Mouse (Mus musculus) lung, postnatal 0 days (tissue): ENCODE data around the gene Man1b1. TPM values are rescaled to one million over a fixed set of nuclear protein-coding genes. Genes with fewer than 3 reads are reported as not detected.

ENCODE experiments used
- ATAC-seq: fragments of 200-750 bp; cut with Nextera tagmentation; 2 replicates; pipeline ENCODE4 v1.8.0; 2017; ENCODE audit warnings: moderate library complexity
- DNase-seq: peaks from one replicate; pipeline ENCODE4 v3.0.0-alpha.2; 2016; ENCODE audit warnings: low spot score
- H3K27ac ChIP-seq: fragments of 300-500 bp; sonication (generic); 2 replicates; pipeline ENCODE4 v1.5.1; 2014; ENCODE audit warnings: antibody characterized with exemption, mild to moderate bottlenecking, low read length, mixed read lengths
- H3K27me3 ChIP-seq: fragments of 300-500 bp; sonication (generic); replicated peaks from 2 replicates; pipeline ENCODE4 v1.6.1; 2014; ENCODE audit warnings: low read length, mixed read lengths; ENCODE audit not compliant: insufficient read depth
- H3K36me3 ChIP-seq: fragments of 300-500 bp; sonication (generic); 2 replicates; pipeline ENCODE4 v1.6.1; 2014; ENCODE audit warnings: low read length, mixed read lengths; ENCODE audit not compliant: insufficient read depth
- H3K4me1 ChIP-seq: fragments of 300-500 bp; sonication (generic); 2 replicates; pipeline ENCODE4 v1.6.1; 2014; ENCODE audit warnings: antibody characterized with exemption, low read depth, low read length, mixed read lengths; ENCODE audit not compliant: insufficient read depth
- H3K4me2 ChIP-seq: fragments of 300-500 bp; sonication (generic); replicated peaks from 2 replicates; pipeline ENCODE4 v1.6.1; 2014; ENCODE audit warnings: low read depth, mild to moderate bottlenecking, low read length, moderate library complexity, mixed read lengths
- H3K4me3 ChIP-seq: fragments of 300-500 bp; sonication (generic); 2 replicates; pipeline ENCODE4 v1.5.1; 2014; ENCODE audit warnings: low read depth, low read length
- H3K9ac ChIP-seq: fragments of 300-500 bp; sonication (generic); replicated peaks from 2 replicates; pipeline ENCODE4 v1.6.1; 2014; ENCODE audit warnings: low read depth, mild to moderate bottlenecking
- H3K9me3 ChIP-seq: fragments of 300-500 bp; sonication (generic); 2 replicates; pipeline ENCODE4 v1.6.1; 2016; ENCODE audit warnings: low read length, mixed read lengths
- CTCF ChIP-seq: IDR thresholded peaks from 2 replicates; pipeline ENCODE4 v1.5.1; 2016; ENCODE audit warnings: antibody characterized with exemption, mild to moderate bottlenecking
- EP300 ChIP-seq: IDR thresholded peaks from 2 replicates; pipeline ENCODE4 v1.6.1; 2016; ENCODE audit warnings: antibody characterized with exemption, mild to moderate bottlenecking, control low read depth
- WGBS: fragments of 180-500 bp; shearing (Covaris S2); extraction: QIAGEN DNeasy Blood & Tissue Kit; methylation state at CpG from one replicate; pipeline ENCODE4 v1.1.7; 2014; 5-methylcytosine and 5-hydroxymethylcytosine counted together
- polyA plus RNA-seq: library from polyadenylated mRNA; unstranded; fragments of >200 nt; fragmentation: Nextera tagmentation; extraction: Ambion mirVana; gene quantifications from 2 replicates; pipeline ENCODE4 v1.2.1, GENCODE M21; 2015

The Man1b1 gene
- polyA plus RNA-seq, 1 experiment from 2014 or later: 36.8 TPM

DNA sequence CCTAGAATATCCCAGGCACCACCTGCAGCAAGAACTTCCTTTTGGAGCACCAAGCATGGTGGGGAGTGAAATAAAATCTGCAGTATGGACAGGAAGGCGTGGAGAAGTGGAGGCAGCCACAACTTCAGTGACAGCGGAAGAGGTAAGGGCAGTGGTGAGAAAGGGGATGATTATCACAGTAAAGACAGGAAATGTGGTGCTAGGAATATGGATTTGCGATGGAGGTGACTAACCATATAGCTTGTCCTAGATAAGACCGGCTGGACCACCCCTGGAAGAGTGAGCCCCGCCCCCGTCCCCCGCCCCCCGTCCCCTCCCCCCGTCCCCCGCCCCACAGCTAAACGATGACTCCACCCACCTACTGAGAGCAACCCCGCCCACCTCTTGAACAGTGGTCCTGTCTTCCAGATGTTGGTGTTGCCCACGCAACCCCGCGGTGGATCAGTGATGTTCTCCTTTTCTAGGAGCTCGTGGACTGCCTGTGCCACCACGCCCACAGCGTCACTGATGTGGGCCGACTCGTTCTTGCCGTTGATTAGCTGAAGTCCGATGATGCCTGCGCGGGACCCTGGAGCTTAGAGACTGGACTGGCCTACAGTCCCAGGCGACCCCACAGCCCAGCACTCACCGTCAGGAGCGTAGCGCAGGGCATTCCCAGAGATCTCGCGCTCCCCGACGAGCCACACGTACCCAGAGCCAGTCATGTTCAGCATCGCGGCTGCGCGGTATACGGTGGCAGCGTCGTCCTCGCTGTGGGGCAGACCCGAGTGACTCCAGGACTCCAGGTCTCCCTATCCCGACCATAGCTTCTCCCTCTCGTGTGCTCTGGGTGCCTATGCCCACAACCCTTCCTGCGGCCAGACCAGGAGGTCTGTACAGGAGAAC is 27.2 kb upstream of the Man1b1 start:
- peak; percentile 14 for ATAC-seq
- DNase-seq: no peak
- TF ChIP-seq EP300 (no peak), CTCF (no peak)

DNA sequence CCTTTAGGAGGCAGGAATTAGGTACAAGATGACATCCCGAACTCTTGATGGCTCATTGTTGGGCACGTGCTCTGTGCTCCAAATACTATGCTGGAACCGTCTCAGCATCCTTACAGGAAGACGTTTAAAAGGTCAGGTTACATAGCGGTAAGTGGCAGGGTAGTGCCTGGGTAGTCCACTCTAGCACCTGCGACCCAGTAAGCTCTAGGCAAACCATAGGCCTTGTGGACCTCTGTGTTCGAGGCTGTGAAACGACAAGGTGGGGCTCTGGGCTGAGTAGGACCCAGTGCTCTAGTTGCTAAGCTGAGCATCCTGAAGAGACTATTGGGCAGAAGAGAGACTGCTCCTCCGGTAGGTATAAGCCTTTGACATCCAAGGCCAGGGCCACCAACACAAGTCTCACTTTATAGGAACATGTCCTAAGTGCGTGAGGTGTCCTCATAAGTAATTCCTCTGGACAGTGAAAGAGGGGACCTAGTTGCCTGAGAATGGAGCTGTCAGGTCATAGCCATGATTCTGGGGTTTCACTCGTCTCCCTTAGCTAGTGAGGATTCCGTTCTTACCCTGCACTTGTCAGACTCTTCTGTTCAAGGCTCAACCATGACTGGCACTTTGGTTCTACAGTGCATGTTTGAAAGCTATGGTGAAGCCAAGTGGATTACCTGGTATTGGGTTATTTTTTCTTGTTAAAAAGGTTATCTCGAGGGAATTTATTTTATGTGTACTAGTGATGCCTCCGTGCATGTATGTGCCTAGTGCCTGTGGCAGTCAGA is 26.4 kb upstream of the Man1b1 start:
- WGBS: 49% methylated on average over 14 of the region's 14 CpGs
- ATAC-seq (no peak), DNase-seq (no peak)
- H3K9ac ChIP-seq: no peak overlapping the region
- no peaks in the 10 kb centered on the region for H3K9me3 ChIP-seq
- TF ChIP-seq EP300: no peak
- no peak for TF ChIP-seq CTCF
- 0 out of 2 replicates have a peak overlapping the region, but pooled peaks have one; percentile 60 for H3K4me2 ChIP-seq
- H3K36me3 ChIP-seq: no peaks in the 10 kb centered on the region
- H3K4me1 ChIP-seq: no peaks in the 10 kb centered on the region
- no peak overlapping the region for H3K27ac ChIP-seq
- peaks cover 15% of the 10 kb centered on the region; the same call in 1 of the 2 replicates for H3K27me3 ChIP-seq
- H3K4me3 ChIP-seq: no peak overlapping the region

More for the DNA sequence above, 27.2 kb upstream of the Man1b1 start:
- Histone ChIP-seq H3K4me1 (no peaks in the 10 kb centered on the region), H3K4me3 (peak overlapping the region; percentile 34; the same call in 1 of the 2 replicates), H3K4me2 (peak overlapping the region; percentile 60), H3K27ac (no peak overlapping the region), H3K36me3 (no peaks in the 10 kb centered on the region), H3K9ac (no peak overlapping the region), H3K9me3 (no peaks in the 10 kb centered on the region), H3K27me3 (peaks cover 9% of the 10 kb centered on the region; the same call in 1 of the 2 replicates)
- 2% methylated on average over 43 of the region's 45 CpGs for WGBS

DNA sequence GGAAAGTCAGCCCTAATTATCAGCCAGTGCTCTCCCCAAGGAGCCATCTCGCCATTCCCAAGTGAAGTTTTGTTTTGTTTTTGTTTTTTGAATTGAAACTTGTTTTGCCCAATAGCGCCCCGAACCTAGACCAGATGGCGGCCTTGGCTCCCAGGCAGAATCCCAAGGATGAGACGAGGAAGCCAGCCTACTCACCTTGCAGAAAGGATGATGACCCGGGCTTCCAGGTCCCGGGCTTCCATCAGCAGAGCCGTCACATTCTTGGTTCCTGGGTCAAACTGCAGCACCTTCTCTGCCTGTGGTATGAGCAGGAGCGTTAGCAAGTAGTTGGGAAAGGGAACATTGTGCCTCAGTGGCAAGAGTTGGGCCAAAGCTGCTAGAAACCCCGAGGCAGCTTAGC is 22.0 kb upstream of the Man1b1 start:
- 50% methylated on average over 10 of the region's 10 CpGs for WGBS
- H3K4me1 ChIP-seq: no peaks in the 10 kb centered on the region
- peaks cover 18% of the 10 kb centered on the region for H3K27me3 ChIP-seq
- no peak for DNase-seq
- H3K36me3 ChIP-seq: no peaks in the 10 kb centered on the region
- no peak overlapping the region for H3K27ac ChIP-seq
- H3K4me2 ChIP-seq: no peak overlapping the region
- H3K9ac ChIP-seq: no peak overlapping the region
- H3K4me3 ChIP-seq: no peak overlapping the region
- no peak for ATAC-seq
- no peak for TF ChIP-seq EP300
- no peak for TF ChIP-seq CTCF
- H3K9me3 ChIP-seq: no peaks in the 10 kb centered on the region

DNA sequence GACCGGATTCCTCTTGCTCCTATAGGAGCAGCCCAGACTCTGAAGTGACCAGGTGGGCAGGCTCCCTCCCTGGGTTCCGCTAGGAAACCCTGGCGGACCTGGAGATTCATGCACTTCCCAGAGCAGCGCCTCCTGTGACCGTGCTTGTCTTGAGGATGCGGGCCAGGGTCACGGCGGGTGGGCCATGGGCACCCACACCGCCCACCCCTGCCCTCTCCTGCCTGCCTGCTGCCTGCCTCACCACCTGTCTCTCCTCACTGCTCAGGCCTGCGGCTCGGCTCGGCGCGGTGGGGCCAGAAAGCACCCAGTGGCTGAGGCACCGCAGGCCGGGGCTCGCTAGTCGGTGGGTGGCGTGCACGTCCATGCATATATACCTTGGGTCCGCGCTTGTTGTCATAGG is 21.2 kb upstream of the Man1b1 start:
- no peak overlapping the region for H3K27ac ChIP-seq
- no peaks in the 10 kb centered on the region for H3K4me1 ChIP-seq
- no peak overlapping the region for H3K4me2 ChIP-seq
- H3K36me3 ChIP-seq: no peaks in the 10 kb centered on the region
- ATAC-seq (no peak), DNase-seq (no peak)
- peaks cover 12% of the 10 kb centered on the region for H3K27me3 ChIP-seq
- no peak overlapping the region for H3K9ac ChIP-seq
- no peak for TF ChIP-seq EP300
- no peak for TF ChIP-seq CTCF
- 3% methylated on average over 22 of the region's 22 CpGs for WGBS
- H3K4me3 ChIP-seq: no peak overlapping the region
- no peaks in the 10 kb centered on the region for H3K9me3 ChIP-seq

DNA sequence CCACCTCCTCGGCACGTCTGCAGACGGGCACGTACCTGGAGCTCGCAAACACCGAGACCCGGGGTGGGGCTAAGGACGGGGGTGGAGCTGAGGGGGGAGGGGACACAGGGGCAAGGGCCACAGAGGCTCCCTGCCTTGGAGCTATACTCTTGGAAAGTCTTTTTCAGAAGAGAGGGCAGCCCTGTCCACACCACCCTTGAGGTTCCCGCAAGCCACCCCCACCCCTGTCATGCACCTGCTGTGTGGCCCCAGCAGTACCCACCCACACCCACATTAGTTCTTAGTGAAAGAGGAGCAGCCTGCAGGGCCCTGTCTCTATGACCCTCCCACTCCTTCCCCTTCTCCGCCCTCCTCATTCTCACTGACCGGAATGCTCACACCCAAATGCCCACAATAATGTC is 20.6 kb upstream of the Man1b1 start:
- ATAC-seq (no peak), DNase-seq (no peak)
- WGBS: 4% methylated on average over 11 of the region's 11 CpGs
- Histone ChIP-seq H3K4me1 (no peaks in the 10 kb centered on the region), H3K4me2 (no peak overlapping the region), H3K4me3 (no peak overlapping the region), H3K9ac (no peak overlapping the region), H3K27ac (no peak overlapping the region), H3K9me3 (no peaks in the 10 kb centered on the region), H3K36me3 (no peaks in the 10 kb centered on the region), H3K27me3 (peaks cover 12% of the 10 kb centered on the region)
- no peak for TF ChIP-seq EP300
- no peak for TF ChIP-seq CTCF
